14 mouse cellular contexts compared by ENCODE assay signal in genomic region chr15:78986536-78987220, GRCm38 (mm10). TPM values are rescaled to one million over a fixed set of nuclear protein-coding genes. Genes with fewer than 3 reads are reported as not detected.
DNase-seq lines count a peak whose midpoint lies in the region; ATAC-seq and TF ChIP-seq lines count a peak whose summit lies in the region.
"Had no signal": no experiment of that assay in that cellular context is flagged by ENCODE, and none has a peak within 500 bp of the region (broad histone marks: within the 10 kb centered on the region; RNA-seq: fewer than 3 reads in every experiment).

No protein-coding gene starts in this region.

- intact Hi-C loops in left cerebral cortex, postnatal 14 days (cut with DNase I): no loop called here

- H3ac ChIP-seq in myocyte (ENCODE audit: control insufficient read depth, insufficient read length): no peak overlapping the region

- 0 out of 2 replicates have a peak overlapping the region, but pooled peaks have one; percentile 10 for H3K4me2 ChIP-seq in heart, embryonic 11.5 days
- no peak overlapping the region for H3K4me2 ChIP-seq in lung, embryonic 16.5 days (ENCODE audit: low read depth, low read length)
- H3K4me2 ChIP-seq in embryonic facial prominence, embryonic 13.5 days: no peak overlapping the region
- no peak overlapping the region for H3K4me2 ChIP-seq in myocyte (ENCODE audit: low read depth)
- H3K4me2 ChIP-seq: neural tube, embryonic 13.5 days had no signal

- H3K27me3 ChIP-seq in heart, embryonic 11.5 days (ENCODE audit: control insufficient read depth, insufficient read depth, low read length): no peaks in the 10 kb centered on the region
- H3K27me3 ChIP-seq in lung, embryonic 16.5 days (ENCODE audit: control insufficient read depth, insufficient read depth, low read depth, low read length): no peaks in the 10 kb centered on the region
- no peaks in the 10 kb centered on the region for H3K27me3 ChIP-seq in embryonic facial prominence, embryonic 13.5 days
- no peaks in the 10 kb centered on the region for H3K27me3 ChIP-seq in myocyte (ENCODE audit: control insufficient read depth, insufficient read depth, insufficient read length)
- H3K27me3 ChIP-seq: CH12.LX; megakaryocyte, embryonic 14.5 days; neural tube, embryonic 13.5 days had no signal

- H3K4me3 ChIP-seq in heart, embryonic 11.5 days (ENCODE audit: low read depth, low read length): no peak overlapping the region
- H3K4me3 ChIP-seq in lung, embryonic 16.5 days (ENCODE audit: low read length): no peak overlapping the region
- H3K4me3 ChIP-seq in embryonic facial prominence, embryonic 13.5 days: no peak overlapping the region
- H3K4me3 ChIP-seq in myocyte: no peak overlapping the region
- H3K4me3 ChIP-seq: megakaryocyte, embryonic 14.5 days; neural tube, embryonic 13.5 days had no signal

- DNase-seq in heart, adult 18-20 months: no peak
- no peak for DNase-seq in lung, postnatal 10 days
- DNase-seq in layer of hippocampus, postnatal 10 days (ENCODE audit: low spot score in 2 of 2): no peak
- no peak for DNase-seq in left cerebral cortex, postnatal 14 days (ENCODE audit: low spot score in 2 of 2)
- DNase-seq: liver; right cerebral cortex, postnatal 4 days; thymus, postnatal 36 days had no signal

- H3K79me2 ChIP-seq in myocyte (ENCODE audit: control insufficient read depth, insufficient read depth): no peaks in the 10 kb centered on the region

- WGBS in heart, embryonic 11.5 days (ENCODE audit: insufficient replicate concordance): 40% methylated on average over 11 of the region's 11 CpGs
- WGBS in lung, embryonic 16.5 days: 53% methylated on average over 11 of the region's 11 CpGs
- 58% methylated on average over 11 of the region's 11 CpGs for WGBS in embryonic facial prominence, embryonic 13.5 days

- no peak overlapping the region; the same call in 1 of the 2 replicates for H3K9ac ChIP-seq in heart, embryonic 11.5 days (ENCODE audit: low read depth, low read length)
- 0 out of 2 replicates have a peak overlapping the region, but pooled peaks have one; percentile 32 for H3K9ac ChIP-seq in lung, embryonic 16.5 days (ENCODE audit: low read length)
- H3K9ac ChIP-seq in embryonic facial prominence, embryonic 13.5 days: peak overlapping the region; percentile 51

- ATAC-seq in heart, embryonic 11.5 days (replicated peaks; ENCODE audit: insufficient number of reproducible peaks, low FRiP score, low TSS enrichment): no peak
- no peak for ATAC-seq in lung, embryonic 16.5 days (ENCODE audit: low read depth)
- ATAC-seq in embryonic facial prominence, embryonic 13.5 days (ENCODE audit: insufficient number of reproducible peaks, insufficient read depth, low FRiP score, low TSS enrichment, low read depth): no peak

- H3K27ac ChIP-seq in heart, embryonic 11.5 days (ENCODE audit: low read depth, low read length): peak overlapping the region; percentile 10; the same call in 1 of the 2 replicates
- no peak overlapping the region for H3K27ac ChIP-seq in lung, embryonic 16.5 days (ENCODE audit: low read length)
- H3K27ac ChIP-seq in embryonic facial prominence, embryonic 13.5 days: 0 out of 2 replicates have a peak overlapping the region, but pooled peaks have one; percentile 16
- H3K27ac ChIP-seq: neural tube, embryonic 13.5 days had no signal

- TF ChIP-seq POLR2A in myocyte (IDR thresholded peaks at IDR 0.05; ENCODE audit: insufficient read length, low read depth): no peak

- peaks cover 56% of the 10 kb centered on the region for H3K4me1 ChIP-seq in heart, embryonic 11.5 days (ENCODE audit: control insufficient read depth, insufficient read depth, low read length)
- peaks cover 36% of the 10 kb centered on the region for H3K4me1 ChIP-seq in lung, embryonic 16.5 days (replicated peaks; ENCODE audit: control insufficient read depth, insufficient read depth, low read length)
- H3K4me1 ChIP-seq in embryonic facial prominence, embryonic 13.5 days: peaks cover 61% of the 10 kb centered on the region

- H3K9me3 ChIP-seq in heart, embryonic 11.5 days (replicated peaks; ENCODE audit: control insufficient read depth, low read length): no peaks in the 10 kb centered on the region
- H3K9me3 ChIP-seq in lung, embryonic 16.5 days (ENCODE audit: control insufficient read depth, low read length): no peaks in the 10 kb centered on the region
- no peaks in the 10 kb centered on the region for H3K9me3 ChIP-seq in embryonic facial prominence, embryonic 13.5 days
- H3K9me3 ChIP-seq: megakaryocyte, embryonic 14.5 days; neural tube, embryonic 13.5 days had no signal

- H3K36me3 ChIP-seq in heart, embryonic 11.5 days (ENCODE audit: control insufficient read depth, insufficient read depth, low read length): peaks cover 10% of the 10 kb centered on the region
- H3K36me3 ChIP-seq in lung, embryonic 16.5 days (ENCODE audit: control insufficient read depth, insufficient read depth, low read length): peaks cover 16% of the 10 kb centered on the region
- peaks cover 45% of the 10 kb centered on the region for H3K36me3 ChIP-seq in embryonic facial prominence, embryonic 13.5 days
- no peaks in the 10 kb centered on the region for H3K36me3 ChIP-seq in myocyte (ENCODE audit: control insufficient read depth, insufficient read depth)

TF ChIP-seq in myocyte, 11 proteins besides CTCF, POLR2A, EP300 and RAD21:
- no peak for TF ChIP-seq USF1 (IDR thresholded peaks at IDR 0.05; ENCODE audit: low read depth)
- TF ChIP-seq MYOD1 (IDR thresholded peaks at IDR 0.05; ENCODE audit: control insufficient read depth in 1 of 3, insufficient read length in 2 of 3, low read depth in 2 of 3): peak in 1 of 3 experiments; percentile 40
- peak in 2 of 3 experiments; percentile 47 to 57 for TF ChIP-seq MYOG (IDR thresholded peaks at IDR 0.05; ENCODE audit: control insufficient read depth in 1 of 3, insufficient read depth in 1 of 3, insufficient read length in 2 of 3, low read depth in 2 of 3)

RNA-seq across cellular contexts. Expression of gene Triobp, which starts 39.2 kb away (rescaled TPM):
- 49.5 and 57.8 TPM in 2 replicates for polyA plus RNA-seq in heart, embryonic 11.5 days (2014; fragmentation: Nextera tagmentation; extraction: Ambion mirVana)
- 10 to 100 TPM; 25.5 to 30.2 TPM for total RNA-seq in heart, adult 18-20 months (2021)
- 44.6 and 51.3 TPM in 2 replicates for polyA plus RNA-seq in lung, embryonic 16.5 days (2015; fragmentation: Nextera tagmentation; extraction: Ambion mirVana)
- 37.8 and 38.7 TPM in 2 replicates for polyA plus RNA-seq in embryonic facial prominence, embryonic 13.5 days (2015; fragmentation: Nextera tagmentation; extraction: Ambion mirVana)
- 19.9 TPM for polyA plus RNA-seq in myocyte (2012; fragmentation: generic; extraction: Trizol)
- total RNA-seq in layer of hippocampus, postnatal 10 days (2021): 10 to 100 TPM; 26.4 to 28.9 TPM
- total RNA-seq in left cerebral cortex, postnatal 14 days (2021): 10 to 100 TPM; 23.0 to 23.6 TPM

RNA-seq across cellular contexts. Expression of gene H1f0, which starts 41.6 kb away (rescaled TPM):
- polyA plus RNA-seq in heart, embryonic 11.5 days (2014; fragmentation: Nextera tagmentation; extraction: Ambion mirVana): 74.6 and 178 TPM in 2 replicates
- total RNA-seq in heart, adult 18-20 months (2021): 10 to 100 TPM; 62.5 to 70.0 TPM
- 516 and 576 TPM in 2 replicates for polyA plus RNA-seq in lung, embryonic 16.5 days (2015; fragmentation: Nextera tagmentation; extraction: Ambion mirVana)
- polyA plus RNA-seq in embryonic facial prominence, embryonic 13.5 days (2015; fragmentation: Nextera tagmentation; extraction: Ambion mirVana): 533 and 546 TPM in 2 replicates
- polyA plus RNA-seq in myocyte (2012; fragmentation: generic; extraction: Trizol): 423 TPM
- 10 to 100 TPM; 80.6 to 80.7 TPM for total RNA-seq in layer of hippocampus, postnatal 10 days (2021)
- 10 to 100 TPM; 73.5 to 88.2 TPM for total RNA-seq in left cerebral cortex, postnatal 14 days (2021)

RNA-seq across cellular contexts. Expression of gene Nol12, which starts 51.9 kb away (rescaled TPM):
- polyA plus RNA-seq in heart, embryonic 11.5 days (2014; fragmentation: Nextera tagmentation; extraction: Ambion mirVana): 43.6 and 51.4 TPM in 2 replicates
- total RNA-seq in heart, adult 18-20 months (2021): 10 to 100 TPM; 15.7 to 19.1 TPM
- polyA plus RNA-seq in lung, embryonic 16.5 days (2015; fragmentation: Nextera tagmentation; extraction: Ambion mirVana): 43.0 and 48.3 TPM in 2 replicates
- polyA plus RNA-seq in embryonic facial prominence, embryonic 13.5 days (2015; fragmentation: Nextera tagmentation; extraction: Ambion mirVana): 54.1 and 57.4 TPM in 2 replicates
- 101 TPM for polyA plus RNA-seq in myocyte (2012; fragmentation: generic; extraction: Trizol)
- 10 to 100 TPM; 43.0 to 43.2 TPM for total RNA-seq in layer of hippocampus, postnatal 10 days (2021)
- total RNA-seq in left cerebral cortex, postnatal 14 days (2021): 10 to 100 TPM; 35.3 to 39.9 TPM

RNA-seq across cellular contexts. Expression of gene Galr3, which starts 55.0 kb away (rescaled TPM):
- polyA plus RNA-seq in heart, embryonic 11.5 days (2014; fragmentation: Nextera tagmentation; extraction: Ambion mirVana): not detected in 2 replicates
- total RNA-seq in heart, adult 18-20 months (2021): not detected
- polyA plus RNA-seq in lung, embryonic 16.5 days (2015; fragmentation: Nextera tagmentation; extraction: Ambion mirVana): not detected in 2 replicates
- polyA plus RNA-seq in embryonic facial prominence, embryonic 13.5 days (2015; fragmentation: Nextera tagmentation; extraction: Ambion mirVana): not detected in 2 replicates
- polyA plus RNA-seq in myocyte (2012; fragmentation: generic; extraction: Trizol): 0.44 TPM
- under 1 TPM; 0.33 to 0.48 TPM for total RNA-seq in layer of hippocampus, postnatal 10 days (2021)
- under 1 TPM in 1 of 2 experiments, not detected in 1; 0.44 TPM for total RNA-seq in left cerebral cortex, postnatal 14 days (2021)
- polyA plus RNA-seq: neural tube, embryonic 13.5 days had no signal
